ENCODE assay signal across 22 mouse cellular contexts in the genomic region with DNA sequence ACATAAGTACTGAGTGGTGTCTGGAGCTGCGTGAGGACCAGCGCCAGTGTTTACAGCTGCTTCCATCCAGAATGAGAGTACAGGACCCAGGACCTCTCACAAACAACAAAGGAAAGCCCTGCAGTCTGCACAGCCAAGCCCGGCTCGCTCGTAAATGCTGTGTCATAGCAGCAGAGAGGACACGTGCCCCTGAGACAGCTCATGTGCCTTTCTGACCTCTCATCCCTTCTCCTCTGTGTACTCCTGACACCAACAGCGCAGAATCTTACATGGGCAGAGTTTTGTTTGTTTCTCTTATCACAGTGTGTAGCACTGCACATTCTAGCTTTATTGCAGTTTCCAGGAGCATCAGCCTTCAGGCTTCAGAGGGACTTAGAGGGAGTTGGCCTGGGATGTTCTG. TPM values are rescaled to one million over a fixed set of nuclear protein-coding genes. Genes with fewer than 3 reads are reported as not detected.
DNase-seq lines count a peak whose midpoint lies in the region; ATAC-seq and TF ChIP-seq lines count a peak whose summit lies in the region.
"Had no signal": no experiment of that assay in that cellular context is flagged by ENCODE, and none has a peak within 500 bp of the region (broad histone marks: within the 10 kb centered on the region; RNA-seq: fewer than 3 reads in every experiment).

No protein-coding gene starts in this region.

- no peak overlapping the region for H3K27ac ChIP-seq in liver, embryonic 12.5 days
- H3K27ac ChIP-seq in liver, embryonic 11.5 days (ENCODE audit: low read depth, low read length) = no peak overlapping the region
- H3K27ac ChIP-seq in intestine, postnatal 0 days (ENCODE audit: low read depth, low read length) = 0 out of 2 replicates have a peak overlapping the region, but pooled peaks have one; percentile 46
- H3K27ac ChIP-seq in forebrain, embryonic 15.5 days (replicated peaks) = no peak overlapping the region
- H3K27ac ChIP-seq: embryonic facial prominence, embryonic 10.5 days; forebrain, embryonic 13.5 days; heart, adult 2 months; hindbrain, embryonic 15.5 days had no signal

- DNase-seq in liver, embryonic 11.5 days (ENCODE audit: low spot score) = no peak
- DNase-seq in heart, adult 11 months = no peak
- DNase-seq: adrenal gland, adult 8-10 months; cerebellum, postnatal 14 days; gastrocnemius, postnatal 10 days; heart, adult 2 months; heart, postnatal 36 days; kidney, adult 8-10 months; retina, postnatal 1 day; right cerebral cortex, postnatal 4 days; thymus, postnatal 25 days had no signal

- H3K4me3 ChIP-seq in liver, embryonic 12.5 days = no peak overlapping the region
- H3K4me3 ChIP-seq in liver, embryonic 11.5 days (ENCODE audit: low read depth, low read length) = no peak overlapping the region
- no peak overlapping the region for H3K4me3 ChIP-seq in intestine, postnatal 0 days (ENCODE audit: low read depth, low read length)
- no peak overlapping the region for H3K4me3 ChIP-seq in forebrain, embryonic 15.5 days
- H3K4me3 ChIP-seq: embryonic facial prominence, embryonic 10.5 days; forebrain, embryonic 13.5 days; heart, adult 2 months; hindbrain, embryonic 15.5 days had no signal

- peak; percentile 67 for ATAC-seq in liver, embryonic 12.5 days
- no peak; the same call in 1 of the 2 replicates for ATAC-seq in liver, embryonic 11.5 days (replicated peaks; ENCODE audit: low FRiP score)
- ATAC-seq in common myeloid progenitor, adult 5-6 weeks (replicated peaks; ENCODE audit: low read depth, poor library complexity, severe bottlenecking) = peak; percentile 30; the same call in 1 of the 2 replicates
- ATAC-seq in intestine, postnatal 0 days = peak; percentile 83
- ATAC-seq in megakaryocyte progenitor cell, adult 5-6 weeks (replicated peaks; ENCODE audit: poor library complexity) = peak; percentile 63
- ATAC-seq in forebrain, embryonic 15.5 days (replicated peaks) = no peak
- ATAC-seq in erythroblast, adult 5-6 weeks (replicated peaks; ENCODE audit: low FRiP score, poor library complexity, severe bottlenecking) = no peak
- ATAC-seq: forebrain, embryonic 13.5 days; lung, postnatal 0 days; Patski had no signal

- H3K27me3 ChIP-seq in liver, embryonic 12.5 days (replicated peaks) = no peaks in the 10 kb centered on the region
- no peaks in the 10 kb centered on the region for H3K27me3 ChIP-seq in liver, embryonic 11.5 days (replicated peaks; ENCODE audit: control insufficient read depth, insufficient read depth, low read length)
- H3K27me3 ChIP-seq in intestine, postnatal 0 days (replicated peaks; ENCODE audit: control insufficient read depth, insufficient read depth, low read length) = no peaks in the 10 kb centered on the region
- no peaks in the 10 kb centered on the region for H3K27me3 ChIP-seq in forebrain, embryonic 15.5 days
- H3K27me3 ChIP-seq: forebrain, embryonic 13.5 days; hindbrain, embryonic 15.5 days; Patski had no signal

- H3K9me3 ChIP-seq in liver, embryonic 12.5 days (replicated peaks) = no peaks in the 10 kb centered on the region
- no peaks in the 10 kb centered on the region for H3K9me3 ChIP-seq in liver, embryonic 11.5 days (ENCODE audit: control insufficient read depth, low read length)
- no peaks in the 10 kb centered on the region for H3K9me3 ChIP-seq in intestine, postnatal 0 days (ENCODE audit: control insufficient read depth)
- H3K9me3 ChIP-seq in forebrain, embryonic 15.5 days = no peaks in the 10 kb centered on the region
- H3K9me3 ChIP-seq: embryonic facial prominence, embryonic 10.5 days; forebrain, embryonic 13.5 days; hindbrain, embryonic 15.5 days had no signal

- 75% methylated on average over 7 of the region's 7 CpGs for WGBS in liver, embryonic 12.5 days (ENCODE audit: insufficient replicate concordance)
- 64% methylated on average over 7 of the region's 7 CpGs for WGBS in liver, embryonic 11.5 days
- 40% methylated on average over 7 of the region's 7 CpGs for WGBS in intestine, postnatal 0 days
- 88% methylated on average over 7 of the region's 7 CpGs for WGBS in forebrain, embryonic 15.5 days

- no peak overlapping the region for H3K4me2 ChIP-seq in liver, embryonic 12.5 days
- H3K4me2 ChIP-seq in liver, embryonic 11.5 days = no peak overlapping the region
- no peak overlapping the region for H3K4me2 ChIP-seq in intestine, postnatal 0 days (replicated peaks; ENCODE audit: low read depth)
- H3K4me2 ChIP-seq in forebrain, embryonic 15.5 days (replicated peaks) = no peak overlapping the region
- H3K4me2 ChIP-seq: forebrain, embryonic 13.5 days; hindbrain, embryonic 15.5 days had no signal

- no peak for TF ChIP-seq CTCF in intestine, postnatal 0 days (IDR thresholded peaks at IDR 0.05; ENCODE audit: low read depth)

- H3K4me1 ChIP-seq in liver, embryonic 12.5 days = peaks cover 6% of the 10 kb centered on the region
- peaks cover under 1% of the 10 kb centered on the region; the same call in 1 of the 2 replicates for H3K4me1 ChIP-seq in liver, embryonic 11.5 days (replicated peaks; ENCODE audit: control insufficient read depth, insufficient read depth, low read length)
- H3K4me1 ChIP-seq in intestine, postnatal 0 days (replicated peaks; ENCODE audit: control insufficient read depth, insufficient read depth, low read length) = no peaks in the 10 kb centered on the region
- 0 out of 2 replicates have a peak, but pooled peaks cover 5% of the 10 kb centered on the region for H3K4me1 ChIP-seq in forebrain, embryonic 15.5 days
- H3K4me1 ChIP-seq: embryonic facial prominence, embryonic 10.5 days; hindbrain, embryonic 15.5 days had no signal

- H3K9ac ChIP-seq in liver, embryonic 12.5 days = no peak overlapping the region
- no peak overlapping the region for H3K9ac ChIP-seq in liver, embryonic 11.5 days (ENCODE audit: low read depth, low read length)
- no peak overlapping the region for H3K9ac ChIP-seq in intestine, postnatal 0 days (ENCODE audit: low read depth, low read length)
- H3K9ac ChIP-seq in forebrain, embryonic 15.5 days (replicated peaks) = no peak overlapping the region
- H3K9ac ChIP-seq: forebrain, embryonic 13.5 days; hindbrain, embryonic 15.5 days had no signal

- H3K36me3 ChIP-seq in liver, embryonic 12.5 days = peaks cover 83% of the 10 kb centered on the region
- H3K36me3 ChIP-seq in liver, embryonic 11.5 days (ENCODE audit: control insufficient read depth, insufficient read depth, low read length) = peaks cover 12% of the 10 kb centered on the region
- H3K36me3 ChIP-seq in intestine, postnatal 0 days (ENCODE audit: control insufficient read depth, insufficient read depth) = peaks cover 87% of the 10 kb centered on the region
- no peaks in the 10 kb centered on the region for H3K36me3 ChIP-seq in forebrain, embryonic 15.5 days

RNA-seq across cellular contexts. Expression of gene Synj2, which starts 14.4 kb away (rescaled TPM):
- 1.6 and 1.8 TPM in 2 replicates for polyA plus RNA-seq in liver, embryonic 12.5 days (2016; fragmentation: Nextera tagmentation; extraction: Ambion mirVana)
- 2.2 TPM in 2 replicates for polyA plus RNA-seq in liver, embryonic 11.5 days (2014; fragmentation: Nextera tagmentation; extraction: Ambion mirVana)
- 9.5 and 10.3 TPM in 2 replicates for total RNA-seq in common myeloid progenitor, adult 5-6 weeks (2017)
- polyA plus RNA-seq in intestine, postnatal 0 days (2015; fragmentation: Nextera tagmentation; extraction: Ambion mirVana) = 2.1 and 2.6 TPM in 2 replicates
- 7.5 and 8.3 TPM in 2 replicates for total RNA-seq in megakaryocyte progenitor cell, adult 5-6 weeks (2015)
- 9.8 and 11.0 TPM in 2 replicates for total RNA-seq in megakaryocyte progenitor cell, adult 5-6 weeks (2017)
- polyA plus RNA-seq in forebrain, embryonic 15.5 days (2015; fragmentation: Nextera tagmentation; extraction: Ambion mirVana) = 0.81 and 1.4 TPM in 2 replicates
- total RNA-seq in erythroblast, adult 5-6 weeks (2015; ENCODE audit: low replicate concordance) = 0.63 and 1.3 TPM in 2 replicates
- 0.85 and 4.6 TPM in 2 replicates for total RNA-seq in erythroblast, adult 5-6 weeks (2017; ENCODE audit: low replicate concordance)

Comparison
In these comparisons a context has a peak if more than half of its experiments do, and no peak if none do; other contexts are left out.
1. ATAC-seq: peak in liver, embryonic 12.5 days (single experiment), common myeloid progenitor, adult 5-6 weeks (single experiment), intestine, postnatal 0 days (single experiment) and megakaryocyte progenitor cell, adult 5-6 weeks (single experiment); none in liver, embryonic 11.5 days (single experiment), forebrain, embryonic 15.5 days (single experiment) and erythroblast, adult 5-6 weeks (single experiment).